Mouse (Mus musculus) heart, postnatal 36 days (tissue): ENCODE results near the gene Gm20388. TPM values are rescaled to one million over a fixed set of nuclear protein-coding genes. Genes with fewer than 3 reads are reported as not detected.
"Not testable (repeated sequence)": the region's sequence is repeated elsewhere in the genome, so short reads cannot be mapped to it uniquely, and the experiment has no call there.

Experiments used
- DNase-seq, 2 experiments: peaks; one replicate each; pipeline ENCODE4 v3.0.0; 2021 to 2022
- intact Hi-C: fragments of 180-260 bp; cut with DNase I; formaldehyde crosslinking; loops from one replicate; pipeline ENCODE4 v1.15.1; 2025
- total RNA-seq, 2 experiments: library from RNA; stranded (reverse); gene quantifications; 2 replicates each; pipeline ENCODE4 v1.2.3; 2021

The Gm20388 gene
- total RNA-seq, 2 experiments from 2014 or later, result 3.5 to 4.9 TPM

DNA sequence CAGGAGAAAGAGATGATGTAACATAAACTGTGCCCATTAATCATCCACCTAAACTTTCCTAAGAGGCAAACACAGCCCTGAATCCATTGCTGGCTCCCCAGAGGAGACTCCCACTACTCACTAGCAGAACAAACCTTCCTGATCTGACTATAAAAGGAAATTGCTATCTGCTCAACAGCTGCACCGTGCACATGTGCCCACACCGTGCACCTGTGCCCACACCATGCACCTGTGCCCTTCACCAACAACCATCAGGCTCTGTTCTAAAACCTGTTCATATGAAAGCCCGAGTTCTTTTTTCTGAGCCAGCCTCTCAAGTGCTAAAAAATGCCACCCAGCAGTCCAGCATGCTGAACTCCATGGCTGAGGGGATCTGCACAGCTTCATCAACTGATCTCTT is 4004.0 kb downstream of the Gm20388 start:
- DNase-seq, result no peak
- intact Hi-C loops, result no loop called here

DNA sequence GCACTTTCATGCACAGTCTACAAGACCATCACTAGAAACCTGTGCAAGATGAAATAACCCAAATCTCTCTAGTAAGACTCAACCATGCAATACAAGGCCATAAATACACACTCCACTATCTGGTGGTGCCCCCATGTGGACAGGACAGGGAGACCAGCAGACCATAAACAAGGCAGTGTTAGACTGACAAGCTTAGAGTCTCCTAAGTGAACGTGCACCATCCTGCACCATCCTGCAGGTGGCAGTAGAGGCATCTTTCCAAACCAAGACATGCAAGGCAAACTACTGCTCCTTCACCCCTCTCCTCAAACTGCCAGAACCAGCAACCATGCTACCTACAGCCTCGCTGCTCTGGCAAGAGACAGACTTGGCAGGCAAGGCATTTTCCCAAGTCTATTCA is 4014.1 kb downstream of the Gm20388 start:
- peak; percentile 69 to 73 for DNase-seq
- intact Hi-C loops, result loop anchor here (2.0 to 5.0 kb wide), 2 partner anchors 132 to 424 kb away; no protein-coding TSS in a partner anchor

DNA sequence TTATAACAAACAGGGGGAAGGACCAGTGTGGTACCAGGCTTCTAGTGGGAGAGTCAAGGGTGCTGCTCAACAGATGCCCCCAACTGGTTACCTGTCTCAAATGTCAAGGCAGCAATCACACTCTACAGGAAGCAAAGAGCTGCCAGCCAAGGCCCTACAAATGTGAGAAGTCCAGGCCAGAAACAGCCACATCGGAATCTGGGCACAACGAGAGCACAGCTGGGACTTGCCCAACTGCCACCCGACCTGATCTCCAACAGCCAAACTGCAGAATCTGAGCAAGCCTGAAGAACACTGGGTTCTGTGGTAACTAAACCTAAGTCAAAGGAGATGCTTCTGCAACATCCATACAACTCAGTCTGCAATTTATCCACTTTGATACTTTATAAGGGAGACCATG is 4015.0 kb downstream of the Gm20388 start:
- intact Hi-C loops, result loop anchor here (2.0 kb wide), 1 partner anchor 423 kb away; no protein-coding TSS in a partner anchor
- no peak for DNase-seq

DNA sequence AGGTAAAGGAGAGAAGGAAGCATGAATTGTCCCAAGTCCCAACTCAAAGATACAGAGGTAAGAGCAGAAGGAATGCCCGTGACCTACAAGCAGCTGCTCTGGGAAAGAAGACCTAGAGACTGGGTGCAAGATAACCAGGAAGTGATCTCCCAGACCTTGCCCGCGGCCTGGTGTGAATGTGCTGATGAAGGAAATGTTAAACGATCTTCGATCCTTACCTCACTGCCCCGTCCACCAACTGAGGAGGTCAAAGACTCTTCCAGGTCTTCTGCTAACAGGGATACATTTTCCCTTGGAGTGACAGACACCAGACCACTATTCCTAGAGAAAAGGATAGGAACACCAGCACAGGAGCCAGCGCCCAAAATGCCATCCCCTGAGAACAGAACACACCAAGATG is 4018.4 kb downstream of the Gm20388 start:
- intact Hi-C loops, result no loop called here
- DNase-seq, result no peak

DNA sequence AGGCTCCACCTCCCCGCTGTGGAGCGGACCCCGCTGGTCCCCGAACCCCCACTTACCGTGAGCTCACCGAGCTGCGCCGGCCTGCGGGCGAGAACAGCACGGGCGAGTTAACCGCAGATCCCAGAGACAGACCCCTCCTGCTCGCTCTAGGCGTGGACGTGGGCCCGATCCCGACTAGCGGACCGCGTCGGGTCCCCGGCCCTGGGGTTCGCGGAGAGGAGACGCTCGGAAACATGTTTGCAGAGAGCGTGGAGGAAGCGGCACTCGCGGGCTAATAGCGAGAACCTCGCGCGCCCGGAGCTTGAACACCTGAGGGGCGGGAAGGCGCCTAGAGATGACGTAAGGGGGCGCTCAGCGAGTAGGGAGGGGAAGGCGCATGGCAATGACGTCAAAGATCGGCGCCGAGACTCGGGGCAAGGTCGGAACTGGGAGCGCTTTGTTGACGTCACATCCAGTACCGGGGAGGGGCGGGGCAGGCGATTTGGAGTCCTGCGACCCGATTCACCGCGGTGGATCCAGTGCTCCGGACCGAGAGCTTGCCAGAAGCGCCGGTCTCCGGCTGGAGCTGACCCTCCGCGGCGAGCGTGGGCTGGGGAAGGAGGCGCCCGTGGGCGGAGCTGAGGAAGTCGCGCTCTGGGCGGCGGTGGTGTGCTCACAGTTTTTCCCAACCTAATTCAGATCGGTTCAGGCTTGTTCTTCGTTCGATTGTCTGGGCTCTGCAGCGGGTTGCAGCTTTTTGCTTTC is 4038.5 kb downstream of the Gm20388 start, which contains the start of gene Nup133:
Nup133 (minus strand) TSS at position 324 of the 744 bp plus-strand sequence.
- DNase-seq, result peak; percentile 100
- intact Hi-C loops, result loop anchor here (2.0 kb wide), 1 partner anchor 72 kb away; the partner anchor contains the start of genes Taf5l and Urb2

DNA sequence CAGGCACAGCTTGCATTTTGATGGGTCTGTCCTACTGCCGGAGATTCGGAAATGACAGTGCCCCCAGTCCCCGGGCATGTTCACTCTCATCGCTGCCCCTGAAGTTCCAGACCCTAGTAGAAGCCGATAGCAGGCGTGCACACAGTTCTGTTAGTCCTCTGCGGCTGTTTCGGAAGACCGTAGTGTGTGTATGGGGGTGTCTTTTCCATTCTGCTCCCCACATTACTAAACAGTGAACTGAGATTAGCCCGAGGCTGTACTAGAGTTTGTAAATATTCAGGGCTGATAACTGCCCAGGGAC is 4039.0 kb downstream of the Gm20388 start:
- DNase-seq, result no peak
- intact Hi-C loops, result loop anchor here (2.0 kb wide), 1 partner anchor 71 kb away; the partner anchor contains the start of genes Taf5l and Urb2

DNA sequence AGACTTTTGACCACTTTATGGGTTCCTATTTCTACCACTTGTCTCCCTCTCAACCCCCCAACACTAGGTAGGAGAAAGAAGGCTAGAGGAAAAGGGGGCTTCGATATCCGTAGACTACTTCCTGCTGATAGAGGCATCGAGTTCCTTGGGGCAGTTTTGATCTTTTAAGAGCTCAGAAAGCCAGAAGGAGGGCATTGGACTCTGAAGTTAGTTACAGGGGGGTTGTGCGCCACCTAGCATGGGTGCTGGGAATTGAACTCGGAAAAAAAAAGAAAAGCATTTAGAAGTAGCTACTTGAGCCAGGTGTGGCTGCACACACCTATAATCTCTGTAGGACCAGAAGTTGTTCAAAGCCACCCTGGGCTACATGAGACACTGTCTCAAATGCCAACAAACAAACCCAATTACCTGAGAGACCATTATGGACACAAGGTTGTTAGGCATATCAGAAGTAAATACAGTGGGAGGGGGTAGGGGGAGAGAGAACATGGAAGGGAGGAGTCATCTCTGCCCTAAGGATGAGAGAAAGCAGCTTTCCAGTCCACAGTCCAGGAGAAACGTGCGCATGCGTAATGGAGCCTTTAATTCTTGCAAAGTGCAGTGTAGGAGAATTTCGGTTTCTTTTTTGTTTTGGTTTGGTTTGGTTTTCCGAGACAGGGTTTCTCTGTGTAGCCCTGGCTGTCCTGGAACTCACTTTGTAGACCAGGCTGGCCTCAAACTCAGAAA is 4039.6 kb downstream of the Gm20388 start:
- peak; percentile 53 to 57 for DNase-seq
- intact Hi-C loops, result loop anchor here (2.0 kb wide), 2 partner anchors 31 to 281 kb away; partner anchors contain the start of gene Galnt2

DNA sequence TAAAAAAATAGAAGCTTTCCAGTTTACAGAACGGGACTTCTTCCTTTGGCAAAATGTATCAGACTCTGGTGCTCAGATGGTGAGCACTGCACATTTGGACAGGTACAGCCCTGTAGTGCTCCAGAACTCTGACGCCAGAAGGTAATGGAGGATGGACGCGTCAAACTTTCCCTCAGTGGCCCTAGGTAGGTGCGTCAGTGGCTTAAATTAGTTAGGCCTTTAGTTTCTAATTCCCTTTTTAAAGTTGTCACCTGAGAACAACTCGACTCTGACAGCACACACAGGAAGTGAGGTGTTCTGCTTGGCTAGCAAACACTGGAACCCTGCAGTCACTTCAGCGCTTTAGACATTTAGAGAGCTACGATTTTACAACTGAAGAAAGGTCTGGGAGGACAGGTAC is 4043.0 kb downstream of the Gm20388 start:
- intact Hi-C loops, result no loop called here
- DNase-seq, result no peak

DNA sequence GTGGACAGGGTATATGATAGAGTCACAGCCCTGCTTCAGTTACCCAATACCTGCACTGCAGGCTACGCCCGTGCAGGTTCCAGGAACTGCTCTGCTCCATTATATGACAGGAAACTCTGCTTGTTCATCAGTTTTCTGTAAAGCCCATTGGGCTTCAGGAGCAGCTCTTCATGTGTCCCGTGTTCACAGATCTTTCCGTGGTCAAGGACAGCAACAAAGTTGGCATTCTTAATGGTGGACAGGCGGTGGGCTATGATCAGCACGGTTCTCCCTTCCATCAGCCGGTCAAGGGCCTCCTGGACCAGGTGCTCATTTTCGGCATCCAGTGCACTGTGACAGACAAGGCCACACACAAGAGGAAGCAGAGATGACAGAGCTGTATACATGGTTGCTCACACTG is 4043.6 kb downstream of the Gm20388 start:
- intact Hi-C loops, result no loop called here
- no peak for DNase-seq

DNA sequence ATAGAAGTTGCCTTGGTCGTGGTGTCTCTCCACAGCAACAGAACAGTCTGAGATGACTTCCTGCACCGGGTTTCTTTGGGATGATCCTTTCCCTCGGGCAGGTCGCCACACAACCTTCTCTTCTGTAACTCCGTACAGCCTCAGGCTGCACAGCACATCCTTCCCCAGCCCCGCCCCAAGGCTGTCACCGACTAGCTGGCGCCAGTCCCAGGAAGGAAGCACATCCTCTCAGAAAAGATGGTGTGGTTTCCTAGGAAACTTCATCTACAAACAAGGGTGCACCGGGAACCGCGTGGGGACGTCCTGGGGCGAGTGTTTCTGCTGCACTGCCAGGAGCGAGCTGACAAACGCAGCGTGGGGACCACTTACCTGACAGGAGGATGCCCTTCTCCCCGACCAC is 4047.5 kb downstream of the Gm20388 start:
- intact Hi-C loops, result no loop called here
- DNase-seq, result no peak

DNA sequence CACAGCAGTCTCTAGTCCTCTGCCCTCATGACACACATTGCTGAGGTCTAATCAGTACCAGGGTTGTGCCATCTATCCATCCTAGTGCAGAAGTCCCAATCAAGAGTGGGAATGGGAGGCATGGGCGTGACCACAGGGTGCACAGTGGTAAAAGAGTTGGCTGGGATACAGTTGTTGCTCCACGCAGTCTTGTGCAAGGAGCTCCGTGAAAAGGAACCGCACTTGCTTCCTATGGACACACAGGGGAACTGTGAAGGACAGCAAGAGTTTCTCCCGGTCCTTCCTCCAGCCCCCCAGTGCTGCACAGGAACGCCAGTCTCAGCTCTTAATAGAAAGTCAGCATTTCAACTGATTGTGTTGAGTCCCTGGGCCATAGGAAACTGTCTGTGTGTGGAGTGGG is 4048.8 kb downstream of the Gm20388 start:
- DNase-seq, result no peak
- intact Hi-C loops, result no loop called here

DNA sequence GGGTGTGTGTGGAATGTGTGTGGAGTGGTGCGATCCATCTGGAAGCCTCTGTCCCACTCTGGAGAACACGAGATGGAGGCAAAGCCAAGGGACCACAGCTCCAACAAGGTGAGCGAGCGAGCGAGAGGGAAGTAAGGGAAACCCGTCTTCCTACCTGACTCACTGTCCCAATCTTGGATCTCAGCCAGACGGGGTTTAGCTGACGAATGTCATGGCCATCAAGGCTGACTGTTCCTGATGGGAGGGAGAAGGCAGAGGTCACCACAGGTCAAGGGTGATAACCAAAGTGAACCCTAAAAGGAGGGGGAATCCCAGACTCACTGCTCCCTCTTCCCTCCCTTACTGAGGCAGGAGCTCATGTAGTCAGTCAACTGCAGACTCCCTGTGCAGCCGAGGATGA is 4049.4 kb downstream of the Gm20388 start:
- intact Hi-C loops, result no loop called here
- no peak for DNase-seq

DNA sequence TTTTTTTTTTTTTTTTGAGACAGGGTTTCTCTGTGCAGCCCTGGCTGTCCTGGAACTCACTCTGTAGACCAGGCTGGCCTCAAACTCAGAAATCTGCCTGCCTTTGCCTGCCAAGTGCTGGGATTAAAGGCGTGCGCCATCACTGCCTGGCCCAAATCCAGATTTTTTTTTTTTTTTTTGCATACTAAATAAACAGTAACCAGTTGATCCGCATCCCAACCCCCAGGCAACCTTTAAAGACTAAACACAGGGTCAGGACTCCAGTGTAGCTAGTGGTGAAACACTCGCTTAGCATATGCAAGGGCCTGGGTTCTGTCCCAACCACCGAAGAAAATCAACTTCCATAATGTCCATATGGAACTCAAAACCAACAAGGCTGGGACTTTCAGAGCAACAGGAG is 4049.9 kb downstream of the Gm20388 start:
- DNase-seq, intact Hi-C loops: not testable (repeated sequence)

DNA sequence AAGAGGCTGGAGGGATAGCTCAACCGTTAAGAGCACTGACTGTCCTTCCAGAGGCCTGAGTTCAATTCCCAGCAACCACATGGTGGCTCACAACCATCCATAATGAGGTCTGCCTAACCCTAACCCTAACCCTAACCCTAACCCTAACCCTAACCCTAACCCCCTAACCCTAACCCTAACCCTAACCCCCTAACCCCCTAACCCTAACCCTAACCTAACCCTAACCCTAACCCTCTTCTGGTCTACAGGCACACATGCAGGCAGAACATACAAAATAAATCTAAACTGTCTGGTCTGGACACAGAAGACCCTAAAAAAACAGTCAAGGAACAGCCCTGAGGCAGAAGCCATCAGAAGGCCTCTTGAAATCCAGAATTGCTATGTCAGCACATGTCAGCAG is 4050.7 kb downstream of the Gm20388 start:
- no peak for DNase-seq
- intact Hi-C loops, result no loop called here

DNA sequence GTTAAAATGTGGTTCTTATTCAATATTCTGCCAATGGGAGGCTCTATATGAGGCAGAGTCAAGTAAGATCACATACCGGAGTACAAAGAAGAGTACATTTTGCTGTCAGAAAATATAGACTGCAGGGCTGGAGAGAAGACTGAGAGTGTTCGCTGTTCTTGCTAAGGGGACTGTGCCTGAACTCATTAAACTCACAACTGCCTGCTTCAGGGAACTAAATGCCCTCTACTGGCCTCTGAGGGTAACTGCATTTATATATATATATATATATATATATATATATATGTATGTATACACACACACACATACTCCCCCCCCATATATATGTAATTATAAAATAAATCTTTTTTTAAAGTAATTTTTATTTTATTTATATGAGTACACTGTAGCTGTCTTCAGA is 4056.3 kb downstream of the Gm20388 start:
- intact Hi-C loops, result no loop called here

DNA sequence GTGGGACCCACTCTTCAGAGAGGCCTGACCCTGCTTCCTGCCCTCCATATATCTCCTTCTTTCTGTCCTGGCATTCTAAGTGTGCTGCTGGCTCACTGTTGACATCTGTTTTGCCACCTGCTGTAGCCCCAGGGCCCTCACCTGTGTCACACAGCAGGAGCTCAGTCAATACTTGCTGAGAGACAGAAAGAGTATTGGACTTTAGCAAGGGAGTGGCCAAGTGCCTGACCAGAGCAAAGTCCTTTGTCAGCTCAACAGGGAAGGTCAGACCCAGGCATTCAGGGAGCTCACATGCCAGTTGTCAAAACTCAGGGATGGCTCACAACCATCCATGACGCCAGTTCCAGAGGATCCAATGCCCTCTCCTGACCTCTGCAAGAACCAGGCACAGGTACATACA is 4062.9 kb downstream of the Gm20388 start:
- intact Hi-C loops, result no loop called here

More for the DNA sequence above, 4056.3 kb downstream of the Gm20388 start:
- DNase-seq, result no peak

DNA sequence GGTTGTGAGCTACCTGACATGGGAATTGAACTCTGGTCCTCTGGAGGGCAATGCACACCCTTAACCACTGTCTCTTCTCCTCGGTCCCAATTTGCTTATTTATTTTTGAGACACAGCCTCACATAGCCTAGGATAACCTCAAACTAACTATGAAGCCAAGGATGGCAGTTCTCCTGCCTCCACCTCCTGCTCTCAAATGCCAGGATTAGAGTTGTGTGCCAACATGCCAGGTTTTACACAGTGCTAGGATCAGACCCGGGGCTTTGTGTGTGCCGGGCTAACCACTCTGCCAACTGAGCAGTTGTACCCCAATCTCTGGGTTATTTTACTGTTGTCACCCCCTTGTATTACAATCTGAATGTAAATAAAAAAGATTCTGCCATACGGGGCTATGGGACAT is 4066.9 kb downstream of the Gm20388 start:
- DNase-seq, result no peak
- intact Hi-C loops, result no loop called here

More for the DNA sequence above, 4062.9 kb downstream of the Gm20388 start:
- no peak for DNase-seq

DNA sequence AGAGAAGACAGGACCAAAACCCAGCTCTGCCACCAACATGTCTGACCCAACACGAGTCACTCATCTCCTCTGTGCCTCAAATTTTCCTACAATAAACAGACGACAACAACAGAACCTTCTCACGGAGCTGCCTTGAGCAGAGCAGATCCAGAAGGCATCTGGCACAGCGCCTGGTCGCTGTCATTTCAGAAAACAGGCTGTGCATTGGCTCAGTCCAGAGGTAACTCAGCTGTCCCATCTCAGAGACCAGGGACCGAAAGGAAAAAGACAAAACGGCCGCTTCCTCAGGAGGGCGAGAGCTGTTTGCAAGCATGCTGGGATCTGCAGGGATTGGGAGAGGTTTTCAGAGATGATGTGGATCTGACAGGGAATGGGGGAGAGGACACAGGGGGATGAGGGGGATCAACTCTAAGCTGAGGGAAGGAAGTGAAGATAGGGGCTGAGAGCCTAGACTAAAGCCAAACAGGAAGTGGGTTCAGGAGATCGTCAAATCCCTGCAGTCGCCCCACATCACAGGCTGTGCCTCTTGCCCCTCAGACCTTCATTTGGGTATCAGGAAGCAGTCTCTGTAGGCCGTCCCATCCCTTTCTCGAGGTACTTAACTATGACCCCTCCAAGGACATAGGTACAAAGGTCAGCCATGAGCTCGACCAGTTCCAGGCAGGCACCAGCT is 4067.7 kb downstream of the Gm20388 start:
- intact Hi-C loops, result no loop called here
- peak; percentile 20 to 34 for DNase-seq

DNA sequence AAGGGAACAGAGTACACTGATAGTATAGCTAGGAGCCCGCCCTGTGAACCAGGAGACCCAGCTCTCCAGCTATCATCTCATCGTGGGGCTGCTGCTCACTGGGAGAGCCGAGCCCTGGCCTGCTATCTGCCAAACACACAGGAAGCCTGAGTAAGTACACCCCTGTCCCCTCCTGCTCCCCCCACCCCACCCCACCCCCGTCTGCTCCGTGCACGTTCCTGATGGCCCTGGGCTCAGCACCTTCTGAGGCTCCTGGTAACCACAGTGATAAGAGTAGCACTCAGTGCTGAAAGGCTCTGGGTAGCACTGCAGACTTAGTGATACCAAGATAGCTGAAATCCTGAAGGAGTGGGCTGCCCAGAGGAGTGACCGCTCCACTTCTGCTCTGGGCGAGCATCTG is 4068.3 kb downstream of the Gm20388 start:
- DNase-seq, result no peak
- intact Hi-C loops, result no loop called here

DNA sequence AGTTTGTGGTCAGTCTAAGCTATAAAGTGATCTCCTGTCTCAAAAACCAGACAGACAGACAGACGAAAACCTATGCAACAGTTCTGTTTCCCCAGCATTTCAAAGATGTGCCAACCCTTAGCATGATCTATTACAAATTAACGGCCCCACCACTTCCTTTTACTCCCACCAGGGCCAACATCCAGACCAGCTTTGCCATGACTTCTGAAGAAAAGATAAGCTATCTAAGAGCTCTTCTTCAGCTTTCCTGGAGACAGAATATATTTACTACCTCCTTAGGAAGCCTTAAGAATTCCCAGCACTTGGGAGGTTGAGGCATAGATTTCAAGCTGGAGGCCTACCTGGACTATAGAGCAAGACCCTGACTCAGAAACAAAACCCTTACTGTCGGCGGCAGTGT is 4069.6 kb downstream of the Gm20388 start:
- no peak for DNase-seq
- intact Hi-C loops, result loop anchor here (2.0 kb wide), 1 partner anchor 29 kb away; no protein-coding TSS in a partner anchor

DNA sequence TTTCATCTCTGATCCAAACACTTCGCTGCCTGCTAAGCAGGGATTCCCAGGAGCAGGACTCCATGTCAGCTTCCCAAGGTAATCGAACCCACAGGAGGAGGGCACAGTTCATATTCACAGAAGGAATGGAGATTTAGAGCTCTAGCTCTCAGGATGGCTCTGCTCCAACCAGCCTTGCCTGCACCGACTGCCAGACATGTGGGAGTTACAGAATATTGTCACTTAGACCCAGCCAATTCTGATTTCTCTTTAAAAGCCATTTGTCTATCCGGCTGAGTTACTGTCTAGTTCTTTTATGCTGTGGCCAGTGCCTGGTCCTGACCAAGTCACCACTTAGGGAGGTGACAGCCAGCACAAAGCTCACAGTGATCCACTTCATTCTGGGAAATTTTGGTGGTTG is 4071.0 kb downstream of the Gm20388 start:
- intact Hi-C loops, result loop anchor here (2.0 kb wide), 2 partner anchors 31 to 39 kb away; partner anchors contain the start of genes Taf5l and Urb2
- DNase-seq, result peak in 1 of 2 experiments; percentile 9
